Mouse (Mus musculus): ENCODE measurements around the gene Prelid1.

DNA sequence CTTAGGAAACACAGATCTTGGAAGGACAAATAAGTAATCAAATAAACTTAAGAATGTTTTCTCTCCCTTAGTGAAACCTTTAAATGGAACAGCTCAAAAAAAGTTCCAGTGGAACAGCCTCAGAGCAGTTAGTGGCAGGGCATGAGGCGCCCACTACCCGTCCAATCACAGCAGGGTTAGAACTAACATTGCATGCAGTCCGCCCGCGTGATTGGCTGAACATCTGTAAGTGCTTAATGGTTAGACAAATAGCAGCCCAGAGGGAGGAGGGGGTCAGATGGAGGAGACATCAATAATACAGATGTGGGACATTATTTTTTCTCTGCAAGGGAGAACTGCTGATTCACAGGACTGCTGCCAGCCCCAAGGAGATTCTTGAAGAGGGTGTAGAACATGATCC, 43.1 kb upstream of the Prelid1 start:
- no peak for TF ChIP-seq CTCF (IDR thresholded peaks at IDR 0.05; ENCODE audit: low read depth, low read length)
- no peak for TF ChIP-seq EP300 (IDR thresholded peaks at IDR 0.05; ENCODE audit: insufficient read depth, low read depth, low read length)
